In genomic region chr13:48260690-48261278, GRCm38 (mm10) we compare ENCODE assay signal across 8 mouse cellular contexts. TPM values are rescaled to one million over a fixed set of nuclear protein-coding genes. Genes with fewer than 3 reads are reported as not detected.
DNase-seq lines count a peak whose midpoint lies in the region; ATAC-seq and TF ChIP-seq lines count a peak whose summit lies in the region.

Id4 (plus strand) TSS chr13:48261228.

- H3K9ac ChIP-seq in forebrain, embryonic 14.5 days (ENCODE audit: low read length): peak within 1 kb of the TSS; percentile 99
- peak within 1 kb of the TSS; percentile 66 for H3K9ac ChIP-seq in heart, postnatal 0 days (replicated peaks; ENCODE audit: low read depth, low read length)
- peak within 1 kb of the TSS; percentile 29 for H3K9ac ChIP-seq in liver, embryonic 13.5 days
- H3K9ac ChIP-seq in neural tube, embryonic 15.5 days (replicated peaks): peak within 1 kb of the TSS; percentile 93

- H3K4me3 ChIP-seq in forebrain, embryonic 14.5 days (ENCODE audit: low read depth, low read length): peak within 1 kb of the TSS; percentile 89
- H3K4me3 ChIP-seq in heart, postnatal 0 days (ENCODE audit: low read depth, low read length): peak within 1 kb of the TSS; percentile 70
- peak within 1 kb of the TSS; percentile 58 for H3K4me3 ChIP-seq in liver, embryonic 13.5 days (replicated peaks)
- peak within 1 kb of the TSS; percentile 82 for H3K4me3 ChIP-seq in neural tube, embryonic 15.5 days (replicated peaks)

- TF ChIP-seq CTCF in heart, postnatal 0 days (IDR thresholded peaks at IDR 0.05; ENCODE audit: low read depth): no peak

- peak; percentile 92 for ATAC-seq in cerebellum, adult (ENCODE audit: insufficient number of reproducible peaks, low FRiP score, low TSS enrichment)
- peak; percentile 95 for ATAC-seq in forebrain, embryonic 14.5 days
- peak; percentile 97 for ATAC-seq in heart, postnatal 0 days (ENCODE audit: insufficient read depth, low read depth)
- ATAC-seq in liver, embryonic 13.5 days (ENCODE audit: low read depth): peak; percentile 90
- peak; percentile 96 for ATAC-seq in neural tube, embryonic 15.5 days (ENCODE audit: low FRiP score)

- no peak for TF ChIP-seq EP300 in heart, postnatal 0 days (IDR thresholded peaks at IDR 0.05; ENCODE audit: low read depth)

- peak; percentile 96 for DNase-seq in ES-CJ7 (ENCODE audit: low read depth, low spot score)
- DNase-seq in forebrain, embryonic 14.5 days (ENCODE audit: low spot score): peak; percentile 99
- peak; percentile 96 for DNase-seq in heart, postnatal 0 days (ENCODE audit: low spot score)
- DNase-seq in kidney, postnatal 36 days: peak; percentile 97
- peak; percentile 47 for DNase-seq in liver, embryonic 13.5 days
- DNase-seq in thymus, postnatal 10 days (ENCODE audit: low spot score in 2 of 2): peak; percentile 4 to 5

- WGBS in forebrain, embryonic 14.5 days: under 1% methylated on average over 52 of the region's 52 CpGs
- under 1% methylated on average over 46 of the region's 52 CpGs for WGBS in heart, postnatal 0 days
- under 1% methylated on average over 52 of the region's 52 CpGs for WGBS in liver, embryonic 13.5 days (ENCODE audit: insufficient replicate concordance)
- WGBS in neural tube, embryonic 15.5 days: 0% methylated on average over 52 of the region's 52 CpGs

- H3K36me3 ChIP-seq in forebrain, embryonic 14.5 days (ENCODE audit: control insufficient read depth, insufficient read depth, low read length): no peaks in the 10 kb centered on the region
- no peaks in the 10 kb centered on the region for H3K36me3 ChIP-seq in heart, postnatal 0 days (replicated peaks; ENCODE audit: control insufficient read depth, insufficient read depth, low read length)
- no peaks in the 10 kb centered on the region for H3K36me3 ChIP-seq in liver, embryonic 13.5 days
- no peaks in the 10 kb centered on the region for H3K36me3 ChIP-seq in neural tube, embryonic 15.5 days

- H3K4me1 ChIP-seq in forebrain, embryonic 14.5 days (ENCODE audit: control insufficient read depth, insufficient read depth, low read length): peaks cover 12% of the 10 kb centered on the region
- 0 out of 2 replicates have a peak, but pooled peaks cover 6% of the 10 kb centered on the region for H3K4me1 ChIP-seq in heart, postnatal 0 days (ENCODE audit: control insufficient read depth, insufficient read depth)
- H3K4me1 ChIP-seq in liver, embryonic 13.5 days (replicated peaks): 0 out of 2 replicates have a peak, but pooled peaks cover 4% of the 10 kb centered on the region
- H3K4me1 ChIP-seq in neural tube, embryonic 15.5 days: peaks cover 20% of the 10 kb centered on the region

- H3K27ac ChIP-seq in forebrain, embryonic 14.5 days (ENCODE audit: low read depth, low read length): peak within 1 kb of the TSS; percentile 98
- H3K27ac ChIP-seq in heart, postnatal 0 days (ENCODE audit: low read depth): peak within 1 kb of the TSS; percentile 76
- H3K27ac ChIP-seq in liver, embryonic 13.5 days: no peak within 1 kb of the TSS; the same call in 1 of the 2 replicates
- peak within 1 kb of the TSS; percentile 96 for H3K27ac ChIP-seq in neural tube, embryonic 15.5 days (replicated peaks)

- peak within 1 kb of the TSS; percentile 73 for H3K4me2 ChIP-seq in forebrain, embryonic 14.5 days (ENCODE audit: low read length)
- peak within 1 kb of the TSS; percentile 80 for H3K4me2 ChIP-seq in heart, postnatal 0 days (ENCODE audit: low read depth, low read length)
- H3K4me2 ChIP-seq in liver, embryonic 13.5 days: peak within 1 kb of the TSS; percentile 73
- H3K4me2 ChIP-seq in neural tube, embryonic 15.5 days: peak within 1 kb of the TSS; percentile 80

- H3K9me3 ChIP-seq in forebrain, embryonic 14.5 days (replicated peaks; ENCODE audit: control insufficient read depth, low read length): no peaks in the 10 kb centered on the region
- H3K9me3 ChIP-seq in heart, postnatal 0 days (replicated peaks; ENCODE audit: control insufficient read depth, low read length): no peaks in the 10 kb centered on the region
- no peaks in the 10 kb centered on the region for H3K9me3 ChIP-seq in liver, embryonic 13.5 days (replicated peaks)
- H3K9me3 ChIP-seq in neural tube, embryonic 15.5 days (replicated peaks): no peaks in the 10 kb centered on the region

- no peaks in the 10 kb centered on the region for H3K27me3 ChIP-seq in forebrain, embryonic 14.5 days (replicated peaks; ENCODE audit: control insufficient read depth, insufficient read depth, low read length)
- H3K27me3 ChIP-seq in heart, postnatal 0 days (ENCODE audit: control insufficient read depth, insufficient read depth, low read length): peaks cover 17% of the 10 kb centered on the region
- peaks cover 55% of the 10 kb centered on the region for H3K27me3 ChIP-seq in liver, embryonic 13.5 days
- H3K27me3 ChIP-seq in neural tube, embryonic 15.5 days (replicated peaks): no peaks in the 10 kb centered on the region

RNA-seq across cellular contexts. Expression of gene Id4, which starts in this region (rescaled TPM):
- 49.6 and 61.8 TPM in 2 replicates for polyA plus RNA-seq in forebrain, embryonic 14.5 days (2014; fragmentation: Nextera tagmentation; extraction: Ambion mirVana)
- total RNA-seq in heart, postnatal 0 days (2014; rRNA removed; ENCODE audit: low replicate concordance): 1.9 and 3.5 TPM in 2 replicates
- polyA plus RNA-seq in heart, postnatal 0 days (2015; fragmentation: Nextera tagmentation; extraction: Ambion mirVana): 1.3 and 1.4 TPM in 2 replicates
- 0.33 and 0.36 TPM in 2 replicates for polyA plus RNA-seq in liver, embryonic 13.5 days (2015; fragmentation: Nextera tagmentation; extraction: Ambion mirVana)
- 95.5 and 114 TPM in 2 replicates for polyA plus RNA-seq in neural tube, embryonic 15.5 days (2015; fragmentation: Nextera tagmentation; extraction: Ambion mirVana)

Comparison
In these comparisons a context has a peak if more than half of its experiments do, and no peak if none do; other contexts are left out.
1. RNA of gene Id4 (polyA plus RNA-seq): 95.5 to 114 TPM in neural tube, embryonic 15.5 days and 49.6 to 61.8 TPM in forebrain, embryonic 14.5 days; 1.3 to 1.4 TPM in heart, postnatal 0 days and 0.33 to 0.36 TPM in liver, embryonic 13.5 days; every median in the first group is over 10 times any median in the second.
2. Peak in DNase-seq, ATAC-seq, H3K4me3 ChIP-seq, H3K9ac ChIP-seq and H3K4me2 ChIP-seq in liver, embryonic 13.5 days; RNA of the gene not detected or under 1 TPM.
3. DNase-seq: peak in every context shown above with its lines; median percentile 99 in forebrain, embryonic 14.5 days; 97 in kidney, postnatal 36 days; 96 in ES-CJ7; 96 in heart, postnatal 0 days; 47 in liver, embryonic 13.5 days; 4 in thymus, postnatal 10 days.
4. H3K9ac ChIP-seq: peak in every context shown above with its lines; median percentile 99 in forebrain, embryonic 14.5 days; 93 in neural tube, embryonic 15.5 days; 66 in heart, postnatal 0 days; 29 in liver, embryonic 13.5 days.
5. Peak in every context shown above with its lines, with median percentiles within 50 percentile points of each other: ATAC-seq, H3K4me2 ChIP-seq and H3K4me3 ChIP-seq.